Mouse (Mus musculus): Measurements from ENCODE around the gene Aftph.

Aftph gene

GRCm38 (mm10) chr11:20723572-20723971 is 17.8 kb downstream of the Aftph start:
- no peak for DNase-seq

- no peak for DNase-seq
Observed at GRCm38 (mm10) chr11:20712068-20712671, 29.2 kb downstream of the Aftph start.

- DNase-seq = peak; percentile 62
Observed at GRCm38 (mm10) chr11:20691000-20691399, 50.4 kb downstream of the Aftph start.

- no peak for DNase-seq
Observed at GRCm38 (mm10) chr11:20681679-20682078, 59.7 kb downstream of the Aftph start.

GRCm38 (mm10) chr11:20680781-20681180 is 60.6 kb downstream of the Aftph start:
- DNase-seq = no peak

GRCm38 (mm10) chr11:20679396-20679795 is 62.0 kb downstream of the Aftph start:
- no peak for DNase-seq

GRCm38 (mm10) chr11:20672513-20672912 is 68.9 kb downstream of the Aftph start:
- no peak for DNase-seq

- no peak for DNase-seq
Observed at GRCm38 (mm10) chr11:20671789-20672392, 69.5 kb downstream of the Aftph start.

GRCm38 (mm10) chr11:20664878-20665277 is 76.5 kb downstream of the Aftph start:
- no peak for DNase-seq

- DNase-seq = no peak
Observed at GRCm38 (mm10) chr11:20663580-20664198, 77.7 kb downstream of the Aftph start.

GRCm38 (mm10) chr11:20662811-20663210 is 78.6 kb downstream of the Aftph start:
- DNase-seq = no peak

- peak; percentile 45 for DNase-seq
Observed at GRCm38 (mm10) chr11:20661652-20662051, 79.7 kb downstream of the Aftph start.

GRCm38 (mm10) chr11:20660111-20661097 is 81.0 kb downstream of the Aftph start:
- DNase-seq = no peak

GRCm38 (mm10) chr11:20659094-20659493 is 82.3 kb downstream of the Aftph start:
- no peak for DNase-seq

- DNase-seq = no peak
Observed at GRCm38 (mm10) chr11:20656711-20657057, 84.7 kb downstream of the Aftph start.

GRCm38 (mm10) chr11:20655795-20656710 is 85.3 kb downstream of the Aftph start:
- no peak for DNase-seq

- DNase-seq = no peak
Observed at GRCm38 (mm10) chr11:20651166-20651565, 90.2 kb downstream of the Aftph start.

GRCm38 (mm10) chr11:20650006-20650639 is 91.3 kb downstream of the Aftph start:
- no peak for DNase-seq

GRCm38 (mm10) chr11:20649477-20649876 is 91.9 kb downstream of the Aftph start:
- DNase-seq = no peak

GRCm38 (mm10) chr11:20647902-20648625 is 93.3 kb downstream of the Aftph start:
- peak; percentile 44 for DNase-seq
